Mouse (Mus musculus) T-helper 1 cell (primary cell): ENCODE measurements at regions not wholly inside any gene's neighbourhood (a gene's known extent, or its start where the extent isn't known, plus 50 kb on each side); places are given as distances from the start of the nearest gene placed in this dataset.
"Not testable (repeated sequence)": the region's sequence is repeated elsewhere in the genome, so short reads cannot be mapped to it uniquely, and the experiment has no call there.

Source experiments
- in situ Hi-C: fragments of 300-600 bp; cut with MboI, MseI; formaldehyde crosslinking; loops from one replicate; pipeline ENCODE4 v1.15.1; 2025; ENCODE audit warnings: high pct_unique_total_duplicates

DNA sequence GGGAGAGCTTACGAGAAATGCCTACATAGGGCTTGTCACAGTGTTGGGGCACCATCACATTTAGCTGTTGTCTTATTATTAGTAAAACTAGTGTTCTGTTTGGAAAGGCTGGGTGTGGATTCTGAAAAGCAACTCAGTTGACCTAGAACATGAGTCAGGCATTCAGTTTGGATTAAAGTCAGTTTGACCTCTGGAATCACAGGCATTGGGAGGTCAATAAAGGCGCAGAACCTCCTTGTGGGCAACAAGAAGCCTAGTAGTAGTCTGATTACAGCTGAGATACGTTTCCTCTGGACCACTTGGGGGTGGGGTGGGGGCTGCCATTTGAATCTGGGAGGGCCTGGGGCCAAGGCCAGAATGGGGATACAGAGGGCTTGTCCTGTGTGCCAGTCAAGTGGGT, 52.1 kb upstream of the Map3k1 start:
- in situ Hi-C loops: no loop called here

DNA sequence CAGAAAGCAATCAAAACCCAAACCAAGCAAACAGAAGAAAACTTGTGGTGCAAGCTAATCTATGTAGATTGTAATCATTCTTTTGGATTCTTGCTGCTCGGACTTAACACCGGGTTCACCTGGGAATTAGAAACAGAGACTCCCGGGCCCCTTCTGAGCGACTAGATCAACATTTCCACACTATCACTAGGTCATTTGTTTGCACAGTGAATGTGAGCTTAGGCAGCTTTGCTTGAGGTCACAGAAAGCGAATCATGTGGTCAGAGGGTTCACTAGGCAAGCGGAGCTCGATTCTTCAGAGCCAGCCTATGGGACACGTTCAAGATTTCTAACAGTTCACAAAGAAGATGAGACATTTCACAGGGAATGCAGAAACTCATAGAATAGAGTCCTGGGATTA, 53.5 kb upstream of the Map3k1 start:
- in situ Hi-C loops: no loop called here

DNA sequence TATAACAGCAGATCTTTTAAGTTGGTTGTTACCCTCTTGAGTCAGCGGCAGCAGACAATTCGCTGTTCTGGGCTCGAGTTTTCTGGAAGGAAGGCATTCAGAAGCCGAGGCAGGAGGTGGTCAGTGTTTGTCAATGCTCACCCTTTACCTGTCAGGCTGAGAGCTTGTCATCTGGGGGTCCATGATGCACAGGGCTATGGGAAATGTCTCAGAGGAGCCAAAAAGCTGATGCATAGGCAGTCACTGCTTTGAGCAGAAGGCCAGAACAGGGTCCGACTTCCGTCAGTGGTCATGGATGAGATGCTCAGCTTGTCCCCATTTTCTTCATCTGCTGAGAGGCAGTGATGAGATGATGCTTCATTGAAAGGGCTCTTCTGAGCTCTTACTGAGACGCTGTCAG, 57.2 kb upstream of the Map3k1 start:
- in situ Hi-C loops: loop anchor here (5.0 kb wide), 1 partner anchor 54 kb away; no protein-coding TSS in a partner anchor

DNA sequence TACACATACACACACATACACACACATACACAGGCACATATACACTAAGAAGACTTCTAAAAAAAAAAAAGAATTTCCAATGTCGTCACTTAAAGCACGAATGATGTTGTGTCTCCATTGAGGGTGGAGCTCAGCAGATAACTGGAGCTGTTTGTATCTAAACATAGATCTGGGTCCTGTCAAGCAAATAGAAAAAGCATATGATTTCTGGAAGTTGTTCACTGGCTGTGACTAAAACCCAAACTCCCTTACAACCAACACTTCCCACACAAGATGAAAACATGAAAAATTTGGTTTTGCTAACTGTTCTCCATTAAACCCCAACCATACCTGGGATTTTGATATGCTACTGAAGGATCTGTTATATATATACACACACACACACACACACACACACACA, 58.5 kb upstream of the Map3k1 start:
- in situ Hi-C loops: loop anchor here (5.0 kb wide), 1 partner anchor 55 kb away; no protein-coding TSS in a partner anchor

DNA sequence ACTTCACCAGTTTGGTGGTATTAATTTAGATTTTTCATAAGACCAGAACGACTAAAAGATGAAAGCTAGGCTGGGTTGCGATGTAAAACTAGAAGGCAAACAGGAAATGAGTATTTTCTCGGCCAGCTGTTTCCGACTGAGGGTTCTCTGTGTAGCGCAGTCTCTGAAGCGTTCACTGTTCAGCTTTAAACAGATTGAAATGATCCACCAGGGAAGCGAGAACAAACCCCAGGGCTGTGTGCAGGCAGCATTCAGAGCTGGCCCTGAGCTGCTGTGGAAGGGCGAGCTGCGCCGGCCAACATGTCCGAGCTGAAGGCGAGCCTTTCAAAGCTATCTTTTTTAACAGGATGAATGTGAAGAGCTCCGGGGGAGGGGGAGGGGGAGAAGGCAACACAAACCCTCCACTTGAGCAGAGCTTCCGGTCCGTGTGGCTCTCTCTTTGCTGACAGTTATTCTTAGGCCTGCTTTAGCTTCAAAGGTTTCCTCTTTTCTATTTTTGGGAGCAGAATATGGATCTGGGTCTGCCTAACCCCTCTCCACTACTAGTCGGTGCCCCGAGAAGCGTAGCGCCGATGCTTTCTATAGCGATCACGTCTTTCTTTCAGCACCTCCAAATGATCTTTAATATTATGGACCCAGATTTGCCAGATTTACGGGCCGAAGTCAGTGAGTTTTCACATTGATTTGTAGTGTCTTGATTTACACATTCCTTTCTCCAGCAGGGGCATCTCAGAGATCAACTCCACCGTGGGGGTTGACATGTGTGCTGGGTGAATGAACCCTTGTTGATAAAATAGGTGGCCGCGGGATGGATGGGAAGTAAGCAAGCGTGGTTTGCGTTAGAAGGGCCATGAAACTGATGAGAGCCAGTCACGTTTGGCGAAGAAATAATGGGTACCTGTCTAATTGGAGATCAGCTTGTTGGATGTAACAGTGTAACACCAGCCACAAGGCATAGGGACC, 59.3 kb upstream of the Map3k1 start:
- in situ Hi-C loops: loop anchor here (5.0 kb wide), 1 partner anchor 56 kb away; no protein-coding TSS in a partner anchor

DNA sequence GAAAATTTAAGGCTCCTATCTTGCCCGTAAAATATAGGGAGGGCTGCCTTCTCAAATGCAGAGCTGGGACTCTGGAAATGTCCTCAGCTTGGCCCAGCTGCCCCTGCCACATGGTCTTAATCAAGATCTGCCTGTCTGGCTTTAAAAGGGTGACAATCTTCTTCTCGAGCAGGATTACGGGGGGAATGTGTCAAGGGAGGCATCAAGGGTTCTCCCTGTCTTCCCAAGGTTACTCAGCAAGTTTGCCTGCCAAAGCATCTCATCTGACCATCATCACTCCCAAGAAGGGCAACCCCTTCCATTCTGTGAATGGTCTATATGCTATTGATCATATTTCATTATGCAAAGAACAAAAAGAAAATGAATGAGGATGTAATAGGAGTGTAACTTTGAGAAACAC, 60.2 kb upstream of the Map3k1 start:
- in situ Hi-C loops: loop anchor here (5.0 kb wide), 1 partner anchor 57 kb away; no protein-coding TSS in a partner anchor

DNA sequence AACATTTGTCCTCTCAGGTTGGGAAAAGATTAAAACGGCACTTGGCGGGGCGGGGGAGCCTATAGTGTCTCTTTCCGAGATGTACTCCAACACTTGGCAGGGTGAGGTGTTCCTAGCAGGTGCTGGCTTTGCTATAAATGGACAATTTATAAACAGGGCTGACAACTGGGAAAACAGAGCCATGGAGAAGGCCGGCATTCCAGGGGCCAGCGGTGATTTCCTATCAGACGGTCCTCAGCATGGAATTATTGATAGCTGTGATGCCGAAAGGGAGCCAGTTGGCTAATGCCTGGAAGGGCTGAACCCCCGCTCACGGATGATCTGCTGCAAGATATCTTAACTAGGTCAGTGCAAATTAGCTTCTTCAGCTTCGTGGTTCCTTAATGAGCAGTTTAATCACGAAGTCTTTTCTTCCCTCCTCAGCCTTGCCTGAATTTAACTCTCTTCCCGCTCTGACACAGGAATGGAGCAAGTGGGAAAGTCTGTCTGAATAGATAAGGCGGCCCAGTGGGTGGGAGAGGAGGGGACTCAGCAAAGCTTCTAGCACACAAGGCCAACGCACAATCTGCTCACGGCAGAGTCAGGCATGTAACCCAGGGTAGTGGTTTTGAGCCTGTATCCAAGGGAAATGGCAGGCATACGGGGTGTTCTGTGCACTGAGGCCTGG, 61.1 kb upstream of the Map3k1 start:
- in situ Hi-C loops: loop anchor here (5.0 kb wide), 1 partner anchor 58 kb away; no protein-coding TSS in a partner anchor

DNA sequence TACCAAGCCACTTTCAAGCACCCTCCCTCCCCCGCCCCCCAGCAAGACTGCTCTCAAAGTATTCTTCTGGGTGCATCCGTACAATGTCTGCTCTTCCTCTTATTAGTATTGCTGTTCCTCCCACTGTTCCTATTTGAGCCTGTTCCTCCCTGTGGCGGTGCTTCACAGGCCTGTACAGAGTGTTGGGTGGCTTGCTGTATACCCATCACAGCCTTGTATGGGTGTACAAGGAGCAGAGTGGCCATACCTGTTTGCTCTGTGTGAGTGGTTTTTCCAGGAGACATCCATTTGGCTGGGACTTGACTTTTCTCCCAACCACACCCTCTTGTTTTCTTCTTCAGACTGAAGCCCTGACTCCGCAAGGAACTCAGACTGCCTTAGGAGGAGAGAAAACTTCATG, 61.7 kb upstream of the Map3k1 start:
- in situ Hi-C loops: no loop called here

DNA sequence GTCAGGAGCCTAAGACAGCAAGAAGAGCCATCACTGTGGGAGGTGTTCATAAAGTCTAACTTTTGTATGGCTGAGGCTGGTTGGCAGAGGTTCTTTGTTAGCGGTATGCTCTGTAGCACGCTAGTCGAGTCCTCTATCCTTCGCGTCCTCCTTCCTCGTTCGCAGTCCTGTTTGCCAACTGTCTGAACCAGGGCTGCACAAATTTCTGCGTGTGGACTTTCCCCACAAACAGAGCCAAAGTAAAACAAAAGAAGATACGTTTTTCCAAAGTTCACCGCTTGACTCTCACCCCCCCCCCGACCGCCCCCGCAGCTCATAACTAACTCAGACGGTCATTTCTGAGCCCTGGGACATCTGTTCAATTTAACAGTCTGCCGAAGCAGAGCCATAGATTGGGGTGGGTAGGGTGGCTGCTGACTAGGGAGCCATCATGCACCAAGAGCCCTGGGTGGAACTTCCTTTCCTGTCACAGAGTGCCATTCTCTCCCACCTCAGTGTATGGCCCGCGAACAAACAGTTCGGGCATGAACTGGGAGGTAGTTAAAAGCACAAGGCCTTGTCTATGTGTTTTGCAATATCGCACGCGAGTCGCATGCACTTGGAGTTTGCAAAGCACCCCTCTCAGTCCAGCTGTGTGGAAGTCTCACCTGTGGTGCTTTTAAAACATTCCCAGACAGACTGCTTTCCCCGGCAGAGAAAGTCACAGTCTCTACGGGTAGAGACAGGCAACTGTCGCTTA, 63.0 kb upstream of the Map3k1 start:
- in situ Hi-C loops: no loop called here

DNA sequence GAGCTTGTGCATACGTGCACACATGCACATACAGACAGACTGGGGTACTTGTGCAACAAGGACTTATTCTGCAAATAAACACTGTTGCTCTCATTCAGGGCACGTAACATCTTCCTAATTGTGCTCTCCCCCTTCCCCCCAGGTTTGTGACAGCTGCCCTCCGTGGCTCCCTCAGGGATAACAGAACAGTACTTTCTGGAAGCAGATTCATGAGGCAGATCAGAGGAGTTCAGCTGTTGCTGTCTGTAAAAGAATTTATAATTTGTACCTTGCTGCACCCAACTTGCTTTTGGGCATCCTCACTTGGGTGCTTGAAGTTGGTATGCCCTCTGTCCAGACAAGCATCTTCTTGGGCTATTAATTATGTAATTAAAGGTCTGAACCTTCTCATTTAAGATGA, 65.5 kb upstream of the Map3k1 start:
- in situ Hi-C loops: no loop called here

DNA sequence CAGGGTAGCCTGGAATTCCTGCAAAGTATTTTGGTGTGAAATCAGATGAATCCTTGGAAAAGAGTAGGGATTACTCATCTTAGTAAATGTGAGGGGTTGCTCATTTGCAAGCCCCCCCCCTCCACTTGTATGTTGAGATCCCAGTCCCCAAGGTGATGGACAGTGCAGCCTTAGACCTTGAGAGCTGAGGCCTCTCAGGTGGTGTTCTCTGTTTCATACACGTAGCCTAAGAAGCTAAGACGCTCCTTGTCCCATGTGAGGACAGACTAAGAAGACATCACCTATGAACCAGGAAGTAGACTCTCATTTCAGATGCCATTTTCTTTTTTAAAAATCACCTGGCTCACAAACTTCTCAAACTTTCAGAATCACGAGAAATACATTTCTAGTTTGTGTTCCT, 67.6 kb upstream of the Map3k1 start:
- in situ Hi-C loops: no loop called here

DNA sequence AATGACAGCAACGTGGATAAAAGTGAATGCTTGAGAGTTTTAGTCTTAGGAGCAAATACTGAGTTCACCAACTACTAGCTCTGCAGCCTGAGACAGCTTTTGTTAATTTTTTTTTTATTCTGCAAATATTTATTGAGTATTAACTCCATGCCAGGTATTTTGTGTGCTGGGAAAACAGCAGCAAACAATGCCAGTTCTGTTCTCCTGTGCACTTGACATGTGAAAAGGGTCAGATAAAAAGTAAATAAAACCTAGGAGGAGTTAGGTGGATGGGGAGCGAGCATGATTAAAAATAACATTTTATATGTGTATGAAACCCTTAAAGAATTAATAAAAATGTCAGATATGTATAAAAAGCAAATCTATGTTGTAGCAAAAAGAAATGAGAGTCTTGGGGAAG, 68.1 kb upstream of the Map3k1 start:
- in situ Hi-C loops: no loop called here

DNA sequence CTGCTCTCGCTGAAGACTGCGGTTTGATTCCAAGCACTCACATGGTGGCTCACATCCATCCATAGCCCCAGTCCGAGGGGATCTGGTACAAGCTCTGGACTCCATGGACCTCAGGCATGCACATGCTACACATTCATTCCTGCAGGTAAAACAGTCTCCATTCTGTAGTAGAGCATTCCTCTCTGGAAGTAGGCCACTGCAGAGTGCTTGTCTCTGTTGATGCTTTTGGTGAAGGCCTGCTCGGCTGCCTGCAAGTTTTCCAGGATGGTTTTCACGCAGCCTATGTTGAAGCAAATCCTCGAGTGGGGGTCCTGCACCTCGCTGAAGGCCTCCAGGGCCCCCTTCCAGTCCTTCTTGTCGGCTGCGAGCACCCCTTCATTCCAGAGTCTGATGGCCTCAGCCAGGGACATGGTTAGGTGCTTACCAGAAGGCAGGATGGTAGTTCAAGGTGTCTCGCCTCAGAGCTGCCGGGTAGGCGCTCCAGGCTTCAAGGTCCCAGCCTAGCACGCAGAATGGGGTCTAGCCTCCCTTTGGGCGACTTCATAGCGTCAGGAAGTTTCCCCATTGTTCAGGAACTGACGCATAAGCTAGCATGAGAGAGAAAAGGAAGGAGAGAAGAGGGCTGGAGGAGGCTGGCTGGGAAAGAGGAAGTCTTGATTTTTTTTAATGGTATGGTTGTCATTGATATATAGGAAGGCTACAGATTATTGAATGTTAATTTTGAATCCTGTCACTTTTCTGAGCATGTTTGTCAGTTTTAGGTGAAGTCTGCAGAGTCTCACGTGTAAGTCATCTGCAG, 75.2 kb upstream of the Map3k1 start:
- in situ Hi-C loops: not testable (repeated sequence)

DNA sequence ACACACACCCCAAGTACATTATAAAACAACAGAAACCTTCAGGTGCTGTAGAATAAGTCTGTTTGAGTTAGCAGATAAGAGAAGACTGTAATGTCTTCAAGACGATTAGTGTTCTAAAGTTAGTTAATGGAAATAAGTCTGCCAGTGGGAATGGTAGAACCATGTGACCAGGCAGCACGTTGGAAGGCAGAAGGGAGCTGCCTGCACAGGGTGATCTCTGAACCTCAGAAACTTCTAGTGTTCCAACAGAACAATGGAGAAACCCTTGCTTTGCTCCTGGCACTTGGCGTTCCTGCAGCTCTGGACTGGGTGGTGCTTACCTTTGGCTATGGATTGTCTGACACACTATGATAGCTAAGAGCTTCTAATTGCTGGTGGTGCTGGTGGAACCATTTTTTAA, 82.0 kb upstream of the Map3k1 start:
- in situ Hi-C loops: no loop called here

DNA sequence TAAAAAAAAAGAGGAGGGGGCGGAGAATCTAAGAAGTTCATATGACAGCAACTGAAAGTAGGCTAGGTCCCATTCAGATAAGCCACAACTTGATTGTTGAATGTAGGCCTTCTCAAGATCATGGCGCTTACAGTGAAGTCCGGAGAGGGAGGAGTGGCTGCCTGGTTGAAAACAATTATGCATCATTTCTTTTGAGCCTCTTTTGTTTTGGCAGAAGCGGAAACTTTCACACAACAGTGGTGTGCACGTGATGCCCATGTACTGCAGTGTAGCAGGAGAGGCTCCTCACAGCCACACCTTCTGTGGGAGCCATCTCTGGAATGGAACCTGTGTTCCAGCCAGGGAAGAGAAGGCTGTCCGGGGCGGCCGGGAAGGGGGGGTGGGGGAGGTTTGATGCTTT, 83.3 kb upstream of the Map3k1 start:
- in situ Hi-C loops: no loop called here

DNA sequence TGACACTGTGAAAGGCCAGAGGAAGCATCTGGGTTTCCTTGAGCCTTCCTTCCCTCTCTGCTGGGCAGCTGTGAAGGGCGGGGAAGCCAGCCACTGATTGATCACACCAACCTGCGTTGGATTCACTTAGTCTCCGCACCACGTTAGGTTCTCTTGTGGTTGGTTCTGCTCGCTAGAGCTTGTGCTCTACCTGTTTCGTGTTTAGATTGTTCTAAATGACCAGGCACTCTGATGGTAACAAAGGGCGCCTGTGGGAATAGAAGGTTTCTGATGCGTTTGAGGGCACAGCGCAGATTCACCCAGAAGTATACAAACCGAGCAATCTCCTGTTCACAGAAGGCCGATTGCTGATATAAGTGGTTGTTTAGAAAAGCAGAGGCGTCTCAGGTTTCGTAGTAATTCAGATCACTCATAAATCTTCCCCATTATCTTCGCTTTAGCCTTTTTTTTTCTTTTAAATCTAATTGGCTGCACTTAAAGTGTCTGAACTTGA, 84.5 kb upstream of the Map3k1 start:
- in situ Hi-C loops: no loop called here

DNA sequence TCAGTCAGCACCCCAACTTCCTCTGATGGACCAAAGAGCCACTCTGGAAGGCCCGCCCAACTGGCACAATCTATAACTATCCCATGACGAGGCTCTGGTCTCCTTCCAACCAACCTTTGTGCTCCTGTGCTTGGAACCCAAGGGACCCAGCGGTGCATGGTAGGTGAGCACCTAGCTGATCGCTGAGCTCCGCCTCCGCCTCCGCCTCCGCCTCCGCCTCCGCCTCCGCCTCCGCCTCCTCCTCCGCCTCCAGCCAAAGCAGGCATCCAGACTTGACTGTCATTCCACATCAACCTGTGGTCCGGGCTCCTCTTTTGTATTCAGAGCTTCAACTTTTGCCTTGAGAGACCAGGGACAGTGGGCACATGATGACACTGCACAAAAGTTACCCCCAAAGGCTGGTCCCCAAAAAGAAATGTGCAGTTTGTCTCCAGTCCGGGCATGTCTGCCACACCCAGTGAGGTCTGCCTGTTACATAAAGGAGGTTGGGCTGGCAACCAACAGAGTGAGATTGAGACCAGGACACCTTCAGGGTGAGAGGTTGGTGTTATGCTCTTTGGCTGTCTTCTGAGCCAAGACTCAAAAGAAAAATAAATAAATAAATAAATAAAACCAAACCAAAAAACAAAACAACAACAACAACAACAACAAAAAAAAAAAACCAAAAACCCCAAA, 86.1 kb upstream of the Map3k1 start:
- in situ Hi-C loops: no loop called here

DNA sequence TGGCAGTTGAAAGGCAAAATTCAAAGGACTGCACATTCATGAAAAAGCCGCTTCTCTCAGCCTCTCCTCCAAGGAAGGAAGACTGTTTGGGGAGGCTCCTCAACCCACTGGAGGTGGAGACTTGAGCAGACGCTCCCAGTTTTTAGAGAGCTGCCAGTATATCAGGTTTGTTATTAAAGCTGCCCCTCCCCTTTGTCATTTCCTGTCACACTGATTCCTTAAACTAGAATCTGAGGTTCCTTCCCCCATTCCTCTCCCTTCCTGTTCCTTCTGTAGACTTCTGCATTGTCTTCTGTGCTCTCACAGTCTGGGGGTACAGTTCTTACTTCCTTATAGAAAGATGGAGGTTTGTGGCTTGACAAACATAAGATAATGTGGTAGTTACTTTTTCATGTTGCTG, 87.5 kb upstream of the Map3k1 start:
- in situ Hi-C loops: no loop called here

DNA sequence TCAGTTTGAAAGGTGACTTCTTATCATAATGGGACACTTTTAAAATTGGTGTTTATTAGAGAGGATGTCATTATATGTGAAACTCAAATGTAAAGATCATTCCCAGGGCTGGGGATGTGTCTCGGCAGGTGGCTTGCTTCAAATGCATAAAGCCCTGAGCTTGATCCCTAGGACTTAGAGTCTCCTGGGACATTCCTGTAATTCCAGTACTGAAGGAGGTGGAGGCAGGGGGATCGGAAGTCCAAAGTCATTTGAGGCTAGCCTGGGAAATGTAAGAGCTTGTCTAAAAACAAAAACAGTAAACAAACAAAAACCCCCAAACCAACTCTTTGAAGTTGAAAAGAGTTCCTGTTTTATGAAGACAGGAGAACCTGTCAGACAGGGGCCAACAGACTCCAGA, 94.6 kb upstream of the Map3k1 start:
- in situ Hi-C loops: no loop called here

DNA sequence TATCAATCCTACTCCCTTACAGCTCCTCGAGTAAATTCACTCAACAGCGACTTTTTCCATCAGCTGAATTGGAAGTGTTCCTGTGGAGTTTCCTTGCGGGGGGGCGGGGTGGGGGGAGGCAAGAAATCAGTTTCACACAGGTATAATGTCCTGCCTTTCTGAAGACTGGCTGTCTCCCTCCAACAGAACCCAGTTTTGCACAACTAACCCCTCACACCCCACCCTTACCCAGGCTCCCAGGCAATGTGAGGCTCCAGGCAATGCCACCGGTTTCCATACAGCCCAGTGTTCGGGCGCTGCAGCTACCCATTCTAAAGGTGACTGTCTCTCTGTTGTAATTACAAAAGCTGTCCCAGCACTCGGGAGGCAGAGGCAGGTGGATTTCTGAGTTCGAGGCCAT, 95.1 kb upstream of the Map3k1 start:
- in situ Hi-C loops: no loop called here
